Mouse (Mus musculus) layer of hippocampus, adult 18-20 months (tissue): Measurements from ENCODE around the gene Adarb1. TPM values are rescaled to one million over a fixed set of nuclear protein-coding genes. Genes with fewer than 3 reads are reported as not detected.

Source experiments
- total RNA-seq, 2 experiments: library from RNA; stranded (reverse); gene quantifications; 2 replicates each; pipeline ENCODE4 v1.2.3; 2021

The Adarb1 gene
- total RNA-seq, 2 experiments from 2014 or later, result 111 to 119 TPM

Other genes with a start within 250 kb of the Adarb1 start
- 10 to 100 TPM; 30.3 to 30.9 TPM for gene Pofut2, start 159.1 kb downstream of the Adarb1 start, total RNA-seq
- gene Fam207a, start 97.5 kb upstream of the Adarb1 start, total RNA-seq, result 10 to 100 TPM; 37.6 to 40.5 TPM
- 1 to 10 TPM; 3.6 to 4.5 TPM for gene Itgb2, start 112.0 kb upstream of the Adarb1 start, total RNA-seq
- gene Pttg1ip, start 163.4 kb upstream of the Adarb1 start, total RNA-seq, result 10 to 100 TPM; 69.2 to 78.2 TPM
- gene Sumo3, start 187.8 kb upstream of the Adarb1 start, total RNA-seq, result 100 to 1,000 TPM; 144 to 147 TPM
- 10 to 100 TPM; 31.6 to 32.6 TPM for gene Gm49325, start 187.9 kb upstream of the Adarb1 start, total RNA-seq
- 10 to 100 TPM; 84.7 to 86.9 TPM for gene Ube2g2, start 204.0 kb upstream of the Adarb1 start, total RNA-seq